Mouse (Mus musculus) thymus, postnatal 0 days (tissue): ENCODE results near the gene Plekhb2. TPM values are rescaled to one million over a fixed set of nuclear protein-coding genes. Genes with fewer than 3 reads are reported as not detected.

Source experiments
- DNase-seq: peaks from one replicate; pipeline ENCODE4 v3.0.0-alpha.2; 2015; ENCODE audit warnings: low spot score
- polyA plus RNA-seq: library from polyadenylated mRNA; unstranded; fragments of >200 nt; fragmentation: Nextera tagmentation; extraction: Ambion mirVana; gene quantifications from 2 replicates; pipeline ENCODE4 v1.2.1, GENCODE M21; 2015

The Plekhb2 gene
- polyA plus RNA-seq, 1 experiment from 2014 or later = 40.8 TPM

- no peak for DNase-seq
Measured at GRCm38 (mm10) chr1:34830934-34831333, 18.8 kb upstream of the Plekhb2 start.

DNA sequence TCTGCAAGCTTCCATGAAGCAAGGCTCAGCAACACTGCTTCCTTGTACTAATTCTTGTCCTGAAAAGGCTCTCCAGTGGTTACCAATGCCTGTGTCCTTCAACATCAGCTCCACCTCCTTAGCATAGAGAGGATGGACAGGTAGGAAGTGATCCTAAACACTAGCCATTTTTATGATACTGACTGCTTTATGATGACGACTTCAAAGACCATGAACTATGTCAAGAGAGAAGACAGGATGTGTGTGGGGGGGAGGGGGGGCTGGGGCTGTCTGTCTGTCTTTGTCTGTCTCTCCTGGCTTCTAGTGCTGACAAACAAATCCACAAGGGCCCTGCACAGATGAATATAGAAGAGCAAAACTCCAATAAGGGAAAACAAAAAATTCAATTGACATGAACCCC, 18.4 kb upstream of the Plekhb2 start:
- peak; percentile 30 for DNase-seq

DNA sequence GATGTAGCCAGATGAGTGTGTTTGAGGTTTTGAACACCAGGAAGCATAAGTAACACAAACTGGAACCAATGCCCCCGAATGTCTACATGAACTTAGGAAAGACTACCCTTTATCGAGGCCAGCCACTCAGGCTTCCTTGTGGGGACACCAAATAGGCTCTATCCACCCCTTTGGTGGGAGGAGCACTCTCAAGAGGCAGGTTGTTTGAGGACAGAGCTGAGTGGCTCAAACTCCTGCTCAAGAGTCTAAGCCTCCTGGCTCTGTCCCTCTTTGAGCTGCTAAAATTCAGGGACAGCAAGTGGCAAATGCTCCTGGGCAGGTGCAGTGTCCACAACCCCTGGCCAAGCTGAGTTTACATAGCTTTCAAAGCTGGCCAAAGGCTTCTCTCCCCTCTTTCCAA, 14.9 kb upstream of the Plekhb2 start:
- DNase-seq = no peak

DNA sequence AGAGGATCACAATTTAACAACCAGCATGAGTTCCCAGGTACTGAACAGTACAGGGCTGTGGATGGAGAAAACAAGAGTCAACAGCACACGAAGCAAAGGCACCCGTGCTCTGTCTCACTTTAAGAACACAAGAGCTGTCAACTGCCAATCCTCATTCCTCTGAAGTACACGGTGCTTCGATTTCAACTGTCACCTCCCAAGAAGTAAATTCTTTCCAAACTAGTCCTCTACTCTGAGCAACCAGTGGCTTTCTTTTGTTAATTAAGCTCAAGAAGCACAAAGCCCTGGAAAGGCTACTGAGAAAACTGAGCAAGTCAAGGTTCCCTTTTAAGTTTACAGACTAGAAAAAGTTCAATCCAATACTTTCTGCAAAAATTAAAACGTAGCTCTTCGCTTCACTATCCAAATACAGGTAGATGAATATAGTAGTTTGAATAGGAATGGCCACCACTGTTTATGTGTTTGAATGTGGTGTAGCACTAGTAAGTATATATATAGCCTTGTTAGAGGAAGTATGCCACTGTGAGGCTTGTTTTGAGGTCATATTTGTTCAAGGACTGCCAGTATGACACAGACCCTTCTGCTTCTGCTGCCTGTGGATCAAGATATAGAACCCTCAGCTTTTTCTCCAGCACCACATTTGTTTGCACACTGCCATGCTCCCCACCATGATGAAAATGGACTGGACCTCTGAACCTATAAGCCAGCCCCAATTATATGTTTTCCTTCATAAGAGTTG, 11.7 kb upstream of the Plekhb2 start:
- no peak for DNase-seq

DNA sequence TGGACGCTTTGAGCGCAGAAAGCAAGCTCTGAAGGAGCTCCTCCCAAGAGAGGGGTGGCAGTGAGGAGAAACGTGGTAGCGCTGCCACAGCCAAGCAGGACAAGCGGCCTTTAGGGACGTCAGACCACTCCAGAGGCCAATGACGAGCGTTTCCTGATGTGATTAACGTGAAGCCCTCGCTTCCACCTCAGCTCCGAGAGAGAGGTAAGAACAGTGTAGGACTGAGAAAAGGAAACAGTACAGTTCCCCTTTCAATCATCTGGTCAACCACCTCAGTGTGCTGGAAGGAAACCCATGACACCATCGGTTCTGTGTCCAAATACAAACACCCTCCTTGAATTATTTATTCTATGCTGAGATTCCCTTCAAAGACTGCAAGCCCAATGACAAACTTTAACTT, 10.5 kb upstream of the Plekhb2 start:
- no peak for DNase-seq

- no peak for DNase-seq
Measured at GRCm38 (mm10) chr1:34841709-34842388, 7.9 kb upstream of the Plekhb2 start.

- DNase-seq = peak; percentile 72
Measured at GRCm38 (mm10) chr1:34842389-34842861, 7.4 kb upstream of the Plekhb2 start.

GRCm38 (mm10) chr1:34842887-34843618, 6.7 kb upstream of the Plekhb2 start, which contains the start of gene Fam168b:
TSS of gene Fam168b (minus strand) at chr1:34843065.
- peak; percentile 95 for DNase-seq

DNA sequence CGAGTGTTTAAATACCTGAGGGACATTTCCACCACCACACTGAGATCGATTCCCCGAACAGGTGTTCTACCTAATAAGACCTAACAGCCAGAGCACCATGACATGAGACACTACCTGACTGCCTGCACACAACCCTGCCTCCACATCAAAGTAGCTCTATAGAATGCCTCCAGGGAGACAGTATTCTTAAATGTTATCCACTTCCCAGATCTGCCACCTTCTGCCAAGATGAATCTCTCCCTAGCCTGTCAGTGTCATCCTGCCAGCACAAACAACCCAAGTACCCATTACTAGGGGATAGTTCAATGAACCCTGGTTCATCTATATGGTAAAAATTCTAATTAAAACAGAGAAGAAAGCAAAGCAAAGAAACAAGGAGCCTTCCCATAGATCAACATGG, 2.7 kb upstream of the Plekhb2 start:
- DNase-seq = no peak

DNA sequence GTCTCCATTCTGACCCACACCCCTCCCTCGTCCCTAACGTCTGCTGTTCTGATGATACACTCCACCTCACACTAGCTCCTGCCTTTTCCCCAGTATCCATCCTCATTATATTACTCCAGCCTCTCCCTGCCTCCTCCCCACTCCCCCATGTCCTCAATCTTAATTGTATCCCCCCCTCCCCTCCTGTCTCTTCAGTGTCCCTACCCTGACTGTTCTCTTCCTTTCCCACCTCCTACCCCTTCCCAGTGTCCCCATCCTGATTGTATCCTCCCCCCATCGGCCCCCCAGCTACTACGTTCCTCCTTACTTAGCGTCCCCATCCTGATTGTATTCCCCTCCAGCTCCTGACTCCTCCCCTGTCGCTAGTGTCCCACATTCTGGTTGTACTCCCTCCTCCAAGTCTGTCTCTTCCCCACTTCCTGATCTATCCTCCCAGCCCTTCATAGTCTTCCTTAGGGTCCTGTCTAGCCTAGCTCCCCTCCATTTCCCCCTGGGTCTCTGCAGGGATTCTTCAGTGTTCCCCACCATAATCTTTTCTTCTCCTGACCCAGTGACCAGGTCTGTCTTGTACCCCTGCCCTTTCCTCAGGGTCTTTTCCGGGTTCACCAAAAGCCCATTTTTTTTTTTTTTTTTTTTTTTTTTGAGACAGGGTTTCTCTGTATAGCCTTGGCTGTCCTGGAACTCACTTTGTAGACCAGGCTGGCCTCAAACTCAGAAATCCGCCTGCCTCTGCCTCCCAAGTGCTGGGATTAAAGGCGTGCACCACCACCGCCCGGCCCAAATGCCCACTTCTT, 764 bp downstream of the Plekhb2 start:
- no peak for DNase-seq

- peak; percentile 48 for DNase-seq
Measured at GRCm38 (mm10) chr1:34851562-34851961, 1.8 kb downstream of the Plekhb2 start.

DNA sequence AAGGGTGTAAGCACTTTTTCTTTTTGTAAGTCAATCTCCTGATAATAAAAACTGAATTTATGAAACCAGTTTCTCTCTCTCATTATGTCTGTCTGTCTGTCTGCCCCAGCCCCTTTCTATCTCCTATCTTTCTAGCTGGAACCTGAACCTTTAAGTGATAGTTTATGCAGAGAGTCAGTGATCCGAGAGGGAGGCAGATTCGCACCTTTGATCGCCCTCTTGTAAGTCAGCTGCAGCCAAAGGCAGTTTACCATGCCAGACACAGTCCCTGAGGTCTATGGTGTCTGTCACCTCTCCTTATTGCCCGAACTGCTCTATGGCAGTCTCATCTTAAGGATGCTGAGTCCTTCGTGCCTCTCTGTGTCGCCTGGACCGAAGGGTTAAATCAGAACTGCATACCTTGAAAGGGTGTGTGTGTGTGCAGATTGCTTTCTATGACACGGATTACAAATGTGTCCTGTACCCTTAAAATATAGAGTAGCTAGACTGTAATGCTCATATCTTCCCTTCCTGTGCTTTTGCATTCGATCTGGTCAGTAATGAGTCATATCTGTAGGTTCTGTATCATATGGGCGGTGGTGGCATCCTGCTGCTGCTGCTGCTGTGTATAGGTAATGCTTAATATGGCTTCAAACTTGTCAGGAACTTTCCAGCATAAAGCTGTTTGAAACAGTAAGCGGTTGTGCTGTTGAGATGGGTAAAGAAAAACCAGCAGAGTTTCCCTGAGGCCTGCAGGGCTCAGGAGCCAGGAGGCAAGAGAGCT, 2.5 kb downstream of the Plekhb2 start:
- no peak for DNase-seq

DNA sequence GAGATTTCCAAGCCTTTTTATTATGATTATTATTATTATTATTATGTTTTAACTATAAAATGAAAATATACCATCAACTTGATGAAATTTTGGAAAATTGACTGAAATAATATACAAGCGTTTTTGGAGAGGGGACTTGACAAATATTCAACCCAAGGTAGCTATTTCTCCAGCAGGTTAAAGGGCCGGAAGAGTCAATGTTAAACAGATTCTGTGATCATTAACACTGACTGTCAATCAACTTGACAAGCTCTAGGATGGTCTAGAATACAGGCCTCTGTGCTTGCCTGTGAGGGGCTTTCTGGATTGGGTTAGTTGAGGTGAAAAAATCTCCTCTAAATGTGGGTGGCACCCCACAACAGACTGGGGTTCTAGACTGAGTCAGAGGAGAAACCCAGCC, 4.0 kb downstream of the Plekhb2 start:
- DNase-seq = no peak

DNA sequence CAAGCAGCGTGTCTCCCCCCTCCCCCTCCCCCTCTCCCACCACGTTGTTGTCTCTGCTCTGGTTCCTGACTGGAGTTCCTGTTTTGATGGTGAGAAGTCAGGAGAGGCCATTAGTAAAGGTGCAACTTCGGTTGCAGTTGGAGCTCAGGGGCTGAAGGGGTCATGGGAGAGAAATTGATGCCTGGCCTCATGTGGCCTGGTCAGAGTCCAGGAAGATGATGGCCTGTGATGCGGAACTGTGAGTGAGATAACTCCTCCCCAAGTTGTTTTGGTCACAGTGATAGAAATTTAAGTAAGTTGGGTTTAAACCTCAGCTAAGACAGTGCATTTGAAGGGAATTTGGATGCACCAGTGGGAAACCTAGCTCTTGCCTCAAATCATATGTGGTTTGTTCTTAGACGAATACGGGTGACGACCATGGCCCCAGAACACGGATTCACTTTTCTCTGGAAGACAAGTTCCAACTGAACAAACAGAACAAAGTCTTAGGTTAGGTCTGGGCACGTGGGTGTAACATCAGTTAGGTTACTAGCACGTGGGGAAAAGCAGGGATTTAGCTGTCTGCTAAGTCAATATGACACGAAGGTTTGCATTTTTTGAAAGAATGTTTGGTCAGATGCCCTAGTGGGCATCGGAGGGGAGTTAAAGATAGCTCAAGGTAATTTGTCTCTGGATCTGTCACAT, 5.4 kb downstream of the Plekhb2 start:
- no peak for DNase-seq

GRCm38 (mm10) chr1:34858671-34859070, 8.9 kb downstream of the Plekhb2 start:
- DNase-seq = no peak

DNA sequence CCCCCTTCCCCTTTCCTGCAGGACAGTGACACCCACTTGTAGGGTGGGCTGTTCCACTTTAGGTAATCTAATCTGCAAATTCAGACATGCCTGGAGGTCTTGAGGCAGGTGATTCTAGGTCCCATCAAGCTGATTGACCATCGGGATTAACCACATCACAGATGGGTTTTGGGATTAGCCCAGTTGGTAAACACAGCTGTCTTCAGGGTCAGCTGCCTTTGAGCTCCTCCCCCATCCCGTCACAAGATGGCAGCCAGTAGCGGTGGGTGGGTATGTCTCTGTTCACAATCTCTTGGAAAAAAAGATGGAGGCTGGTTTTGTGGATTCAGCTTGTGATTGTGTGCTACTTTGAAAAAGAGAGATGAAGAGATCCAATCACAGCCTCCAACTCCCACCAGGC, 10.0 kb downstream of the Plekhb2 start:
- DNase-seq = no peak

DNA sequence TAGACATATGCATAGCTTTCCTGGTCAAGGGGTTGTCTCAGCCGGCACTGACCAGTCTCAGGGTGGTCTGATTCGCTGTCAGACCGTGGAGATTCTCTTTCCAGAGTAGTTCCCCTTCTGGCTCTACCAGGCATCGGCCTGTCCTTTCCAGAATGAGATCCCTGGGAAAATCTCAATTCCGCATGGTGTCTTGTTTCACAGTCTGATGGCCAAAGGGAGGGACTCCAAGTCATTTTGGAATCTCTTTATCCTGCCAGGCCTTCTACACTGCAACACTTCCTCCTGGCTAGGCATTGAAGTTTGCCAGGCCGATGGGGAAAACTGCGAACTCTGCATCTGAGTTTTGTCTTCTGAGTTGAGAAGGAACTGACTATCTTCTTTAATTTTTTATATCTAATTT, 10.4 kb downstream of the Plekhb2 start:
- no peak for DNase-seq

DNA sequence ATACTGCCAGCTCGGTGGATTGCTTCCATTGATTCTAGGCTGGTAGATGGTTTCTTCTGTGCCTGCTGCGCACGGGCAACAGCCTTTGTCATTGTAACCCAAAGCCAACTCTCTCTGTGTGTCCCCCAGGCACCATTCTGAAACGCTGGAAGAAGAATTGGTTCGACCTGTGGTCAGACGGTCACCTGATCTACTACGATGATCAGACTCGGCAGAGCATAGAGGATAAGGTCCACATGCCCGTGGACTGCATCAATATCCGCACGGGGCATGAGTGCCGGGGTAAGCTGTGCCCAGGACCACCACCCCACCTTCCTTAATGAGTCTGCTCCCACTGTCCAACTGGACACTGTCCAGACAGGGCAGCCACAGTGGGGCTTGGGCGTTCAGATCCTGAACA, 13.1 kb downstream of the Plekhb2 start:
- no peak for DNase-seq

- DNase-seq = no peak
Measured at GRCm38 (mm10) chr1:34863323-34863722, 13.5 kb downstream of the Plekhb2 start.

DNA sequence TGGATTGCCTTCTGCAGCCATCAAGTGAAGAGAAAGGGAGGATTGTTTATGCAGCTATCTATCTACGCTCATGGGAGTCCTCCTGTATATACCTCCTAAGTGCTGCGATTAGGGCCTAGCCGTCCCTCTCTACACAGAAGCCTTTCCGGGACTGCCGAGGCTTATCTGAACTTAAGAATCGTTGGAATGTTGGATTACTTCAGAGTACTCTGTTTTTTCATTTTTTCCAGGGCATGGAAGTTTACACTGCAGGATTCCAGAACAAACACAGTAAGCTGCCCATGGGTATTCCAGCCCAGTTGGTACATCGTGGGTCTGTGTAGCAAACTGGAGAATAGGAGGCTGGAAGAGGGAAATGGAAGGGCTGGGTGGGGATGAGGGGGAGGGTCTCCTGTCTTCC, 14.5 kb downstream of the Plekhb2 start:
- no peak for DNase-seq
